Mouse (Mus musculus): Measurements from ENCODE around the gene Slfn4.
"Not testable (repeated sequence)": the region's sequence is repeated elsewhere in the genome, so short reads cannot be mapped to it uniquely, and the experiment has no call there.

Slfn4 gene

DNA sequence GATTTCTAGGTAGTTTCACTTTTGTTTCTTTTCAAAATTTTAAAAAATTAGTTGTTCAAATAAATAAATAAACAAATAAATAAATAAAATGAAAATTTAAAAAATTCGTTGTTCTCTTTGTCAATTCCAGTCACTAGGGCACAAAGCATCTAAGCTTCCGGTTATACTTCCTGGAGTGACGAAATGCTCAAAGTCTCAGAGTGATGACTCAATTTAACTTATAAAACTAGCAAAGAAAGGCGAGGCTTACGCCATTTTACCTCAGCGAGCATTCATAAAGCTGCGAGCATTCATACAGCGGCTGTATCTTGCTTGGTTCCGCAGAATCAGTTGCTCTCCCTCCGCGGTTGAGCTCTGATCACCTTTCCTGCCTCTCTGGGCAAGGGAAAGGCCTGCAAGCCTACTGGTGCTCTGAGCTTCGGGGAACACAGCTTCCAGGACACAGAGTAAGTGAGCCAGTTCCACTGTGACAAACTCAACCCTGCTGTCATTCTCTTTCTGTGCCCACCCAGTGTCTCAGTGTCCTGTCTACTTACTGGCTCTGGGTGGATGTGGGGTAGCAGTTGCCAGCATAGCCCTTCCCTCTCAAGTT, at the start of gene Slfn4:
TSS of gene Slfn4 (plus strand) at position 239 of the 592 bp plus-strand sequence.
- DNase-seq (ENCODE audit: low spot score), result no peak

DNA sequence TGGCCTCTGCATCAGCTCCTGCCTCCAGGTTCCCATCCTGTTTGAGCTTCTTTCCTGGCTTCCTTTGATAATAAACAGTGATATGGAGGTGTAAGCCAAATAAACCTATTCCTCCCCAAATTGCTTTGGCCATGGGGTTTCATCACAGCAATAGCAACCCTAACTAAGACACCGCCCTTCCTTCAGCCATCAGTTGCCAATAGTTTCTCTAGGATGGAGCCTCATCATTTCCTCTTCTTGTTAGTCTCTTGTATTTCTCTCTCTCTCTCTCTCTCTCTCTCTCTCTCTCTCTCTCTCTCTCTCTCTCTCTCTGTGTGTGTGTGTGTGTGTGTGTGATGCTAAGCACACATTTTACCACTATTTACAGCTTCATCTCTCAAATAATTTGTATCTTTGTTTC, 49.4 kb upstream of the Slfn4 start:
- DNase-seq (ENCODE audit: low spot score), result not testable (repeated sequence)

DNA sequence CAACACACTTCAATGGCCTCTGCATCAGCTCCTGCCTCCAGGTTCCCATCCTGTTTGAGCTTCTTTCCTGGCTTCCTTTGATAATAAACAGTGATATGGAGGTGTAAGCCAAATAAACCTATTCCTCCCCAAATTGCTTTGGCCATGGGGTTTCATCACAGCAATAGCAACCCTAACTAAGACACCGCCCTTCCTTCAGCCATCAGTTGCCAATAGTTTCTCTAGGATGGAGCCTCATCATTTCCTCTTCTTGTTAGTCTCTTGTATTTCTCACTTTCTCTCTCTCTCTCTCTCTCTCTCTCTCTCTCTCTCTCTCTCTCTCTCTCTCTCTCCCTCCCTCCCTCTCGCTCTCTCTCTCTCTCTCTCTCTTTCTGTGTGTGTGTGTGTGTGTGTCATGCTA, 37.7 kb upstream of the Slfn4 start:
- not testable (repeated sequence) for DNase-seq (ENCODE audit: low spot score)

DNA sequence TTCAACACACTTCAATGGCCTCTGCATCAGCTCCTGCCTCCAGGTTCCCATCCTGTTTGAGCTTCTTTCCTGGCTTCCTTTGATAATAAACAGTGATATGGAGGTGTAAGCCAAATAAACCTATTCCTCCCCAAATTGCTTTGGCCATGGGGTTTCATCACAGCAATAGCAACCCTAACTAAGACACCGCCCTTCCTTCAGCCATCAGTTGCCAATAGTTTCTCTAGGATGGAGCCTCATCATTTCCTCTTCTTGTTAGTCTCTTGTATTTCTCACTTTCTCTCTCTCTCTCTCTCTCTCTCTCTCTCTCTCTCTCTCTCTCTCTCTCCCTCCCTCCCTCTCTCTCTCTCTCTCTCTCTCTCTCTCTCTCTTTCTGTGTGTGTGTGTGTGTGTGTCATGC, 26.0 kb upstream of the Slfn4 start:
- not testable (repeated sequence) for DNase-seq (ENCODE audit: low spot score)

GRCm38 (mm10) chr11:83191134-83191893, 16.3 kb downstream of the Slfn4 start, which contains the start of gene Slfn3:
Gene Slfn3, plus strand, starts transcription at chr11:83191330.
- no peak for DNase-seq (ENCODE audit: low spot score)

GRCm38 (mm10) chr11:83192001-83192400, 17.0 kb downstream of the Slfn4 start:
- DNase-seq (ENCODE audit: low spot score), result no peak

- DNase-seq (ENCODE audit: low spot score), result no peak
Measured at GRCm38 (mm10) chr11:83205002-83205401, 30.0 kb downstream of the Slfn4 start.

- no peak for DNase-seq (ENCODE audit: low spot score)
Measured at GRCm38 (mm10) chr11:83216119-83216518, 41.1 kb downstream of the Slfn4 start.

GRCm38 (mm10) chr11:83221328-83221877, 46.4 kb downstream of the Slfn4 start:
- DNase-seq (ENCODE audit: low spot score), result no peak

DNA sequence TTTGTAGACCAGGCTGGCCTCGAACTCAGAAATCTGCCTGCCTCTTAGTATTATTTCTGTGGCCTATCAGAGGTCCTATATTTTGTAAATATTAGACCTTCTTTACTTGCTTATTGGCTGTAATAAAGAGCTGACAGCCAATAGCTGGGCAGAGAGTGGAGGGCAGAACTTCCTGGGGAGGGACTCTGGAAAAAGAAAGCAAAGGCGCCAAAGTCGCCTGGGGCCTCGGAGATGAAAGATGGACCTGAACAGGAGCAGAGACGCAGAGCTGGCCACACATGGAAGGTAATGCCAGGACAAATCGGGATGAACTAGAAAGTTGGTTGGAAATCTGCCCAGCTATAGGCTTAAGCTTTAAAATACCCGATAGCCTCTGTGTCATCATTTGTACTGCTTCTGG, 48.4 kb downstream of the Slfn4 start:
- no peak for DNase-seq (ENCODE audit: low spot score)

DNA sequence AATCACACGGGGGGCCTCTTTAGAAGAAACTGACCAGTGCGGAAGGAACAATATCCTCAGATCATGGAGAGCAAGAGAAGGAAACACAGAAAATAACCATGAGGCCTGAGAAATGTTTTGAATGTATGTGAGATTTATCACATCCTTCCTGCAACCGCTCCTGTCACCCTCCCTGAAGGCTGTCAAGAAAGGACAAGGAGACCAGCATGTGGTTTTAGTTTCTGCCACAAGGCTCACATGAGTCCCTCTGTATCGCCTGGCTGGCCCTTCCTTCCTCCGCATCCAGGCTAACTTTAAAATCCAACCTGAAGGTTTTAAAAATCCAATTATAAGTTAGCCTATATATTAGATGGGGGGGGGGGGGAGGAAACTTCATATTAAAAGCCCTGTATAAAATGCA, 48.8 kb downstream of the Slfn4 start:
- not testable (repeated sequence) for DNase-seq (ENCODE audit: low spot score)

DNA sequence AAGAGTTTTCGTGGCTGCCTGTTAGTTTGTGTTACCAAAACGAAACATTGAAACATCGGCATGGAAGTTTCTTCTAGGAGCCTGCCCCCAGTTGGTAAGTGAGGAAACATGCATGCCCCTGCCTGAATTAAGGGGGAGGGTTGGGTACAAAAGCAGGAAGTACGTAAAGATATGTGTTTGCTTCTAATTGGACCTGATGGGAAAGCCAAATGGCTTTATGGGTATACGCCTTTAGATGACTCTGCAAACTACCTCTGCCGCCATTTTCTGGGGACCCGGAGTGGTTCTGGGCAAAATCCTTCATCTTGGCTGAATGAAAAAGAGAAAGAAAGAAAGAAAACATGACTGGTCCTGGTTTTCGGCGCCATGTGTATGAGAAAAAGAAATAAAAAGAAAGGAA, 49.2 kb downstream of the Slfn4 start:
- no peak for DNase-seq (ENCODE audit: low spot score)

DNA sequence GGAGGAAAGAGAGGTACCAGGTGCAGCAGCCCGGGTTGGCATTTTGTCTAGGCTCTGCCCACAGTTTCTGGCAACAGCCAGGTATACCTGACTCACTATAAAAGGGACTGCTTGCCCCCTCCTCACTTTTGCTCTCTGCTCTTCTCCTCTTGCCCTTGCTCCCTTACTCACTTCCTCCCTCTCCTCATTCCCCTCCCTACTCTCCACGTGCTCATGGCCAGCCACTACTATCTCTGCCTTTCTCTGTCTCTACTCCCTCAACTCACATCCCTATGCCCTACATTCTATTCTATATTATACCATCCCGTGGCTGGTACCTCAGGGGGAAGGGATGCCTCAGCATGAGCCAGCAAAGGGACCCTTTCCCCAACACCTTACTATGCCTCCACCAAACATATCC, 49.8 kb downstream of the Slfn4 start:
- DNase-seq (ENCODE audit: low spot score), result no peak

GRCm38 (mm10) chr11:83225371-83225960, 50.5 kb downstream of the Slfn4 start:
- DNase-seq (ENCODE audit: low spot score), result no peak

DNA sequence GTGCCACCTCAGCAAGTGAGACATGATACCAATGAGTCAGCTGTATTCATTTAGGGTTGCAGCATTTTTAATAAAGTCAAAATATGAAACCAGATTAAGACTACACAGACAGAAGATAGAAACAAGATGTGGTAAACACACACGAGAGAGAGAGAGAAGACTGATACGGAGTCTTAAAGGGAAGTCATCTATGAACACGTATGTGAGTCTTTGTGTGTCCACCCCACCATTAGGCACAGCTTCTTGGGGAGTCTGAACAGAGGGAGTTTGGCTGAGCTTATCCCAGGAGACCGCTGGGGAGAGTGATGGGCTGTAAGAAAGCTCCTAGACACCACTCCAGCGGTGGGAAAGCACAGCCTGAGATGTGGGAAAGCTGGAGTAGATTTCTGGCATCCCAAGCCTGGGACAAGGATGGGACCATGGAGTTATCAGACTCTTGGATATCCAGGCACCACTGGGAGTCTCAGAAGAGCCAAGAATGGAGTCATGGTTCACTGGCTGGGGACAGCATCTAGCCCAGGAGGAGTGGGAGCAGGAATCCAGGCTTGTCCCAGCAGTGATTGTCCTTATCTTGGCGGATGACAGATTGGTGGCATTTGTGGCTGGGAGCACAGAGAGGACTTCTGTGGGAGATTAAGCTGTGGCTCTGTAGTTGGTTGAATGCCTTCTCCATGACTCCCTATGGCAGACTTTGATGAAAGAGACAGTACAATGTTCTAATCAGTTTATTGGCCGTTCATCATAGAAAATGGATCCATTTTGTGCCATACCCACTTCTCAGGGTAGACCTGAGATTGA, 53.1 kb downstream of the Slfn4 start:
- no peak for DNase-seq (ENCODE audit: low spot score)

DNA sequence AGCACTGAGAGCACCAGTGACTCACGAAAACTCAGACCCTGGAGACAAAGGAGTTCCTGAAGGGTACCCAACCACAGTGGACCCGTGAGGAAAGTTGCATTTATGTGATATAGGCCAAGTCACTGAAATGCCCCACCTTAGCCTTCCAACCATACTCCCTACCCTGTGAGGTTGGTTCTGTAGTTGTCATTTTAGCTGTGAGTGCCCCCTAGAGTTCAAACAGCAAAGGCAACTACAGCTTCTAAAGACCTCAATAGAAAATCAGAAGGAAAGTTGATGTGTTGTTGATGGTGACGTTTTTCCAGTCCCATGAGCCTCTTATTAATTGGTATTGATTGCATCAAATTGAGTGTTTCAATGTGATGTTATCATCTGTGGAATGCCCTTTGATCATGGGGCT, 56.0 kb downstream of the Slfn4 start:
- DNase-seq (ENCODE audit: low spot score), result no peak

DNA sequence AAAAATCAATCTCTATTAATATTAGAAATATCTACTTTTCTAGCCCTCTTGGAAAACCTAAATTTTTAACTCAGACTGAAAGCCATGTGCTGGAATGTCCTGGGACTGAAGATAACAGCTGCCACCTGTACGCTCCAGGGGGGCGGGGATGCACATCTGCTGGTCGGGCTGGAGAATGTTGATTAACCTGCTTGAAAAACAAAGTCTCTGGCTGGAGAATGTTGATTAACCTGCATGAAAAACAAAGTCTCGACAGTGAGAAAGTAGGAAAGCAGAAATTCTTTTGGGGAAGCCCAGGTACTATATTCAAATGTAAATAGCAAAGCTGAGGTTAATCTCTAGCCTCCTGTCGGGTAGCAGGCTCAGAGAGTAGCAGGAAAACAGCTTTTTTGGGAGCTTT, 58.6 kb downstream of the Slfn4 start:
- not testable (repeated sequence) for DNase-seq (ENCODE audit: low spot score)

- DNase-seq (ENCODE audit: low spot score), result not testable (repeated sequence)
Measured at GRCm38 (mm10) chr11:83237390-83237789, 62.4 kb downstream of the Slfn4 start.

DNA sequence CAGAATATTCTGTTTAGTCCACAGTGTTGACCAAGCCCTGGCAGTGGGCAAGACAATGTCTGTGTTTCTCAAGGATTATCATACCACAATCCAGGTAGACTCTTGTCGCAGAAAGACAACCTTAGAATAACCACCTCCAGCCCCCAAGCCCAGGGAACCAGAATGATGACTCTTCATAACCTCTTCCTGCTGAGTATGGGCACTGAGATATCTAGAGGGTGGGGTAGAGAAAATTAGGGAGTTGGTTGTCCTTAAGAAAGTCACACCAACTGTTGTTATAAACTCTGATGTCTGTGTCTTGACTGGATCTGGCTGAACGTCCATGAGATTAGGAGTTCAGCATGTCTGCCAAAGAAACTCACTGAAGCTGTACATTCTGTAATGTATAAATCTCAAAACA, 63.4 kb downstream of the Slfn4 start:
- DNase-seq (ENCODE audit: low spot score), result no peak

- no peak for DNase-seq (ENCODE audit: low spot score)
Measured at GRCm38 (mm10) chr11:83239811-83240210, 64.8 kb downstream of the Slfn4 start.
